Mouse (Mus musculus) C2C12 (cell line): ENCODE results near the gene Srsf3. TPM values are rescaled to one million over a fixed set of nuclear protein-coding genes. Genes with fewer than 3 reads are reported as not detected.

ENCODE experiments used
- H3K27me3 ChIP-seq: one replicate; pipeline ENCODE4 v1.6.1; 2011; ENCODE audit not compliant: control insufficient read depth, insufficient read depth, insufficient read length
- H3K36me3 ChIP-seq: one replicate; pipeline ENCODE4 v1.6.1; 2011; ENCODE audit not compliant: control insufficient read depth, insufficient read depth
- H3K4me3 ChIP-seq: one replicate; pipeline ENCODE4 v1.5.1; 2011; ENCODE audit warnings: mild to moderate bottlenecking, control low read depth; ENCODE audit not compliant: poor library complexity, insufficient read depth, severe bottlenecking
- H3K79me2 ChIP-seq: one replicate; pipeline ENCODE4 v1.6.1; 2011; ENCODE audit not compliant: control insufficient read depth, insufficient read depth
- H3K79me3 ChIP-seq: one replicate; pipeline ENCODE4 v1.6.1; 2011; ENCODE audit warnings: low read depth, control low read depth
- H3ac ChIP-seq: one replicate; pipeline ENCODE3; 2011; ENCODE audit warnings: low read depth; ENCODE audit not compliant: control insufficient read depth, insufficient read length
- CEBPB ChIP-seq: IDR thresholded peaks from one replicate; pipeline ENCODE4 v1.6.1; 2011; ENCODE audit warnings: low read depth, mild to moderate bottlenecking, control low read depth, moderate library complexity
- CTCF ChIP-seq: IDR thresholded peaks from one replicate; pipeline ENCODE4 v1.5.1; 2011; ENCODE audit not compliant: control insufficient read depth, insufficient read depth, insufficient read length
- FOSL1 ChIP-seq: IDR thresholded peaks from one replicate; pipeline ENCODE4 v1.8.0; 2011; ENCODE audit warnings: mild to moderate bottlenecking, low read length; ENCODE audit not compliant: poor library complexity, insufficient read depth, severe bottlenecking
- MAX ChIP-seq: IDR thresholded peaks from one replicate; pipeline ENCODE4 v1.6.1; 2011; ENCODE audit warnings: mild to moderate bottlenecking, control low read depth
- MYOD1 ChIP-seq: IDR thresholded peaks from one replicate; pipeline ENCODE4 v1.6.1; 2011; ENCODE audit warnings: low read depth; ENCODE audit not compliant: control insufficient read depth, insufficient read length
- MYOG ChIP-seq: IDR thresholded peaks from one replicate; pipeline ENCODE4 v1.6.1; 2011; ENCODE audit not compliant: control insufficient read depth, insufficient read length; ENCODE audit errors: extremely low read depth
- USF1 ChIP-seq: IDR thresholded peaks from one replicate; pipeline ENCODE4 v1.6.1; 2011; ENCODE audit warnings: low read depth, mild to moderate bottlenecking, control low read depth, moderate library complexity
- polyA plus RNA-seq: library from polyadenylated mRNA; unstranded; fragments of >200 nt; fragmentation: generic; extraction: Trizol; gene quantifications from one replicate; pipeline ENCODE4 v1.2.1, GENCODE M21; 2012; ENCODE audit warnings: missing spikeins

Srsf3 gene
- polyA plus RNA-seq, 1 experiment: 235 TPM

DNA sequence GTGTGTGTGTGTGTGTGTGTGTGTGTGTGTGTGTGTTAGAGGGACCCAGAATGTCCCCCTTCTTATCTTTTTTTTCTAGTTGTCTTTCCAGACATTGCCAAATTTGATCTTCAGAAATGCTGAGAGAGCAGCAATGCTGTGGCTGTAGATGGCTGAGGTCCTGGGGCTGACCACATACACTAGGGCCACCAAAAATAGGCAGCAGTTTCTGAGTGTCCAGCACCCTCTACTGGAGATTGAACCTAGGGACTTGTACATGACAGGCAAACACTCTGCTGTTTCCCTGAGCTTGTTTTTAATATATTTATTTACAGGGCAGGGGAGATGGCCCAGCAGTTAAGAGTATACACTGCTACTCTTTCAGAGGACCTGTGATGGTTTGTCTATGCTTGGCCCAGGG lies 12.0 kb upstream of the Srsf3 start:
- no peaks in the 10 kb centered on the region for H3K36me3 ChIP-seq
- no peak for TF ChIP-seq MAX
- no peak for TF ChIP-seq CEBPB
- TF ChIP-seq FOSL1: no peak
- peak; percentile 11 for TF ChIP-seq CTCF
- no peak for TF ChIP-seq MYOD1
- no peak for TF ChIP-seq MYOG
- H3K79me2 ChIP-seq: no peaks in the 10 kb centered on the region
- no peaks in the 10 kb centered on the region for H3K27me3 ChIP-seq
- no peak overlapping the region for H3ac ChIP-seq
- H3K79me3 ChIP-seq: no peaks in the 10 kb centered on the region
- H3K4me3 ChIP-seq: no peak overlapping the region

DNA sequence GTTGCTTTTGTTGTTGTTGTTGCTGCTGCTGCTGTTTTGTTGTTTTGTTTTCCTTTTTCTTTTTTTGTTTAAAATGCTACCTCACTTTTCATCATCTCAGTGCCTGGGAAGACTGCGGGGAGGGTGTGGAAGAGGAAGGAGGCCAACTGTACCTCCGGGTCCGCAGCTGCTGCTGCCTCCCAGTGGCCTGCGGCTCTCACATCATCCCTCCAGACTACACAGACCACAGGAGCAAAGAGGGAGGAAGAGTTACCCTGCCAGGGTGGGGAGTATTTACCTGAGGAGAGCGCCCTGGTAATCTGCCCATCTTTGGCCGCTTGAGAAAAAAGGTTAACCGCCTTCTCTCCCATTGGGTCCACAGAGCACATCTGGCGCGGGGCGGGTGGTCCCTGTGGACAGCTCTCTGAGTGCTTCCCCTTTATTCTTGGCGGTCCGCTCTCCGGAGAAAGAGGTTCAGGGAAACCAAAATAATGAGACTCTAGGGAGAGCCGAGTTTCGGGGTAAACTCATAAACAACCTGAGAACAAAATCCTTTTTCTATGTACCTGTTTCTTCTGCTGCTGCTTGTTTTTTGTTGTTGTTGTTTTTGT lies 10.1 kb upstream of the Srsf3 start:
- Histone ChIP-seq H3K27me3 (no peaks in the 10 kb centered on the region), H3K79me3 (no peaks in the 10 kb centered on the region), H3K79me2 (no peaks in the 10 kb centered on the region), H3K4me3 (no peak overlapping the region), H3K36me3 (no peaks in the 10 kb centered on the region), H3ac (no peak overlapping the region)
- no peak for TF ChIP-seq CEBPB
- TF ChIP-seq FOSL1: no peak
- no peak for TF ChIP-seq MYOG
- TF ChIP-seq MAX: no peak
- TF ChIP-seq USF1: no peak
- TF ChIP-seq CTCF: peak; percentile 30
- no peak for TF ChIP-seq MYOD1

DNA sequence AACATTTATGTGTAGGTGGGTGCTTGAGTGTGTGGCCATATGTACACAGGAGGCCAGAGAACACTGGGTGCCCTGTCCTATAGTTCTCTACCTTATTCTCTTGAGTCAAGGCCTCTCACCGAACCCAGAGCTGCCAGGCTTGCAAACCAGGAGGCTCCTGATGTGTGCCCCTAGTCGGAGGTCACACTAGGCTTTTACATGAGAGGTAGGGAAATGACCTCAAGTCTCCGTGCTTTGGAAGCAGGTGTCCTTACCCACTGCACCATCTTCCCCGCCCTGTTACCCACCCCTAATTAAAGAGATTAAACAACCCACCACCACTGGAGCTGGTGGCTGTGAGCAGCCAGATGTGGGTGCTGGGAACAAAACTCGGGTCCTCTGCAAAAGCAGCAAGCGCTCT lies 9.1 kb upstream of the Srsf3 start:
- H3K79me2 ChIP-seq: no peaks in the 10 kb centered on the region
- H3K36me3 ChIP-seq: no peaks in the 10 kb centered on the region
- H3K4me3 ChIP-seq: no peak overlapping the region
- H3K27me3 ChIP-seq: no peaks in the 10 kb centered on the region
- H3K79me3 ChIP-seq: no peaks in the 10 kb centered on the region
- TF ChIP-seq CEBPB: no peak
- TF ChIP-seq CTCF: no peak
- no peak for TF ChIP-seq USF1
- TF ChIP-seq FOSL1: no peak
- no peak for TF ChIP-seq MYOD1
- no peak for TF ChIP-seq MAX
- no peak for TF ChIP-seq MYOG
- H3ac ChIP-seq: no peak overlapping the region

DNA sequence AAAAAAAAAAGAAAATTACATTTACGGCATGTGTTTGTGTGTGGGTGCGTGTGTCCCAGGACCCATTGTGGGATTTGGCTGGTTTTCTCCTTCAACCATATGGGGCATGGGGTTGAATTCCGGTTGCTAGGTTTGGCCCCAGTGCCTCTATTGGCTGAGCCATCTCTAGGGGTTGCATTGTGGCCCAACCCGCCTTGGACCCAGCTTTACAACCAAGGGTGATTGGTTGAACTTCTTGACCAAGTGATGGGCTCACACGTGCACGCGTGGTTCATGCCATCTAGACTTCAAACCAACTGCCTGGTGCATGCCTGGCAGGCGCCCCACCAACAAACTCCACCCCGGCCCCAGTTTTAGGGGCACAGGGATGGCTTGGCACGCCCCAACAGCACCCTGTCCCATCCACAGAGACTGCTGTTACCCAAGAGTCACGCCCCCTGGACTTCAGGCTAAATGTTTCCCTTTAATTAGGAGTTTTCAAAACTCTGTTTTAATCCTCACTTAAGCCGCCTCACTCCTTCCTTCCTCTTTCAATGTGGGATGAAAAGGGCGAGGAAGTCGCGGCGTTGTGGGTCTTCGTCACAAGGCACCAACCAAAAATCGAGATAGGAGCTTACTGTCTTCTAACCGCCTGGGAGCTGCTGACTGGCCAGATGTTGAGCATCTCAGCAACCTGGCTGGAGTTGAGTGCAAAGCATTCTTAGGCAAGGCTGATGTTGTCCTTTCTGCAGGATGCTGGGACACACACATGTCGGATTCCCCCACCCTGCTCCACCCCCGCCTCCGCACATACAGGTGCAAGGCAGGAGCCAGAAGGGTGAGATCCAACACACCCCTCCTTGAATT lies 8.2 kb upstream of the Srsf3 start:
- Histone ChIP-seq H3K4me3 (no peak overlapping the region), H3K79me2 (no peaks in the 10 kb centered on the region), H3ac (no peak overlapping the region), H3K27me3 (no peaks in the 10 kb centered on the region), H3K79me3 (no peaks in the 10 kb centered on the region), H3K36me3 (no peaks in the 10 kb centered on the region)
- TF ChIP-seq MAX (no peak), FOSL1 (no peak), USF1 (no peak), CTCF (no peak), MYOG (no peak)

GRCm38 (mm10) chr17:29024896-29025565 lies 7.4 kb upstream of the Srsf3 start:
- Histone ChIP-seq H3ac (no peak overlapping the region), H3K79me2 (no peaks in the 10 kb centered on the region), H3K36me3 (no peaks in the 10 kb centered on the region), H3K79me3 (no peaks in the 10 kb centered on the region), H3K27me3 (no peaks in the 10 kb centered on the region), H3K4me3 (no peak overlapping the region)
- TF ChIP-seq MYOG (no peak), MAX (no peak)
